Mouse (Mus musculus) megakaryocyte, embryonic 14.5 days (primary cell): ENCODE data around the gene 1700013G24Rik. TPM values are rescaled to one million over a fixed set of nuclear protein-coding genes. Genes with fewer than 3 reads are reported as not detected.

ENCODE experiments used
- H3K27me3 ChIP-seq: replicated peaks from 2 replicates; pipeline ENCODE3; 2012; ENCODE audit warnings: inconsistent platforms
- H3K36me3 ChIP-seq: replicated peaks from 2 replicates; pipeline ENCODE3; 2012; ENCODE audit warnings: low read length, inconsistent platforms, mixed read lengths
- H3K4me1 ChIP-seq: 2 replicates; pipeline ENCODE4 v1.6.1; 2012; ENCODE audit warnings: inconsistent platforms
- H3K4me3 ChIP-seq: replicated peaks from 2 replicates; pipeline ENCODE3; 2012; ENCODE audit warnings: moderate library complexity, mild to moderate bottlenecking, inconsistent platforms
- H3K9me3 ChIP-seq: 2 replicates; pipeline ENCODE4 v1.6.1; 2012; ENCODE audit warnings: inconsistent platforms
- FLI1 ChIP-seq: IDR thresholded peaks from 2 replicates; pipeline ENCODE4 v1.6.1; 2012; ENCODE audit warnings: low read length, inconsistent platforms, mixed read lengths
- GATA1 ChIP-seq: IDR thresholded peaks from 3 replicates; pipeline ENCODE4 v1.6.1; 2012; ENCODE audit warnings: mixed read lengths, low read length, inconsistent platforms, borderline replicate concordance
- polyA plus RNA-seq: library from polyadenylated mRNA; stranded (reverse); fragments of >175 nt; gene quantifications from 2 replicates; pipeline ENCODE4 v1.2.3, GENCODE M21; 2012; ENCODE audit warnings: low replicate concordance; ENCODE audit not compliant: insufficient read depth

The 1700013G24Rik gene
- polyA plus RNA-seq, 1 experiment, result not detected

DNA sequence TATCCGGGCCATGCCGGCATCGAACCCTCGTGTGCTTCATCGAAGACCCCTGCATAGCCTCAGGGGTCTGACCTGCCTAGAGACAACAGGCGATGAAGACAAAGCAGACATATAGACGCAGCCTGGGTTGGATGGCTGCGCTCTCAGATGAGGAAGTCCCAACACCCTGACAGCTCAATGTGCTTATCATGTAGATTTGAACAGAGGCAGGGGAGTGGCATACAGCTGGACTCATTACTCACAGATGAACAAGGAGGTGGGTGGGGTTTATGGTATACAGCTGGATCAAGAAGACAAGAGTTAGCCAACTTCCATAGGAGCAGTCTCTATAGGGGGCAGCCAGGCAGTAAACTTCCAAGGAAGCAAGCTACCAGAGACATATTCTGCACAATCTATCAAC, 14.2 kb upstream of the 1700013G24Rik start:
- peaks cover 6% of the 10 kb centered on the region for H3K9me3 ChIP-seq
- peaks cover 9% of the 10 kb centered on the region; the same call in 1 of the 2 replicates for H3K4me1 ChIP-seq
- no peak overlapping the region for H3K4me3 ChIP-seq
- H3K27me3 ChIP-seq, result peaks cover 18% of the 10 kb centered on the region
- H3K36me3 ChIP-seq, result no peaks in the 10 kb centered on the region
- TF ChIP-seq FLI1, result no peak

DNA sequence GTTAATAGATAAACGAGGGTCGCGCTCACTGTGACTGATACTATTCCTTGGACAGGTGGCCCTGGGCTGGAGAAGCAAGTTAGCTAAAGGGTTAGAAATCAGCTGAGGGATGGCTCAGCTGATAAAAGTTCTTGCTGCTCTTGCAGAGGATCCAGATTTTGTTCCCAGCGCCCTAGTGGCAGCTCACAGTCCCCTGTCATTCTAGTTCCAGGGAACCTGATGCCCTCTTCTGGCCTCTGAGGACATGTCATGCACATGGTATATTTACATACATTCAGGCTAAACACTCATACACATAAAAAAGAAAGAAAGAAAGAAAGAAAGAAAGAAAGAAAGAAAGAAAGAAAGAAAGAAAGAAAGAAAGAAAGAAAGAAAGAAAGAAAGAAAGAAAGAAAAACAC, 11.8 kb upstream of the 1700013G24Rik start:
- Histone ChIP-seq H3K4me1 (peaks cover 10% of the 10 kb centered on the region; the same call in 1 of the 2 replicates), H3K9me3 (peaks cover 6% of the 10 kb centered on the region), H3K36me3 (no peaks in the 10 kb centered on the region), H3K27me3 (peaks cover 21% of the 10 kb centered on the region), H3K4me3 (no peak overlapping the region)
- TF ChIP-seq GATA1, result no peak
- no peak for TF ChIP-seq FLI1

DNA sequence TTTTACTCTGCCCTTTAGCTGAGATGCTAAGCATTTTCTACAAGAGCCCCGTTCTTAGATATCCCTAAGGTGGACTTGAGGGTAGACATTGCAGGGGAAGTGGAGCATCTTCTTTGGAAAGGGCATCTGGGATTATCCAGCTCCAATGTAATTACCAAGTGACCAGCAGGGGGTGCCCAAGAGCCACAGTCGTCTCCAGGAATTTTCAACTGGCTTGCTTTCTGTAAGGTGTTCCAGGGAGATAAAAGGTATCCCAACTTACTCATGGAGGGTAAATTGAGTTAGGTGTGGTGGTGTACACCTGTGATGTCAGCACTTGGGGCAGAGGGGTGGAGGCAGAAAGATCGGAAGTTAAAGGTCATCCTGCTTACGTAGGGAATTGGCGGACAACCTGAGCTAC, 9.5 kb upstream of the 1700013G24Rik start:
- H3K4me3 ChIP-seq, result no peak overlapping the region
- H3K36me3 ChIP-seq, result no peaks in the 10 kb centered on the region
- H3K4me1 ChIP-seq, result peaks cover 21% of the 10 kb centered on the region
- TF ChIP-seq FLI1 (no peak), GATA1 (no peak)
- H3K27me3 ChIP-seq, result peaks cover 25% of the 10 kb centered on the region
- H3K9me3 ChIP-seq, result peaks cover 6% of the 10 kb centered on the region

DNA sequence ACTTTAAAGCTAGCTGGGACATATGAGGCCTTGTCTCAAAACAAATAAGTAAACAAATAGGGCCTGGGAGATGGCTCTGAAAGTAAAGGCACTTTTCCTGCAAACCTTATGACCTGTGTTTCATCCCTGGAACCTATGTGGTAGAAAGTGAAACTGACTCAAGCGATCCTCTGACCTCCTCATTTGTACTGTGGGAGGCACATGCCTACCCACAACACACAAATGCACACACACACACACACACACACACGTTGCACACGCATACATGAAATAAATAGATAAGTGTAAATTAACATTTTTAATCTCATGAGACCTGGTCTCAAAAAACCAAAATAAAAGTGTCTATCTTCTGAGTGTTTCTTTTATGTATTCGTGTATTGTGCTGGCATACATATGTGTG, 7.2 kb upstream of the 1700013G24Rik start:
- Histone ChIP-seq H3K4me1 (peaks cover 25% of the 10 kb centered on the region), H3K4me3 (no peak overlapping the region), H3K36me3 (no peaks in the 10 kb centered on the region), H3K27me3 (peaks cover 34% of the 10 kb centered on the region), H3K9me3 (peaks cover 5% of the 10 kb centered on the region)
- TF ChIP-seq FLI1 (no peak), GATA1 (no peak)

DNA sequence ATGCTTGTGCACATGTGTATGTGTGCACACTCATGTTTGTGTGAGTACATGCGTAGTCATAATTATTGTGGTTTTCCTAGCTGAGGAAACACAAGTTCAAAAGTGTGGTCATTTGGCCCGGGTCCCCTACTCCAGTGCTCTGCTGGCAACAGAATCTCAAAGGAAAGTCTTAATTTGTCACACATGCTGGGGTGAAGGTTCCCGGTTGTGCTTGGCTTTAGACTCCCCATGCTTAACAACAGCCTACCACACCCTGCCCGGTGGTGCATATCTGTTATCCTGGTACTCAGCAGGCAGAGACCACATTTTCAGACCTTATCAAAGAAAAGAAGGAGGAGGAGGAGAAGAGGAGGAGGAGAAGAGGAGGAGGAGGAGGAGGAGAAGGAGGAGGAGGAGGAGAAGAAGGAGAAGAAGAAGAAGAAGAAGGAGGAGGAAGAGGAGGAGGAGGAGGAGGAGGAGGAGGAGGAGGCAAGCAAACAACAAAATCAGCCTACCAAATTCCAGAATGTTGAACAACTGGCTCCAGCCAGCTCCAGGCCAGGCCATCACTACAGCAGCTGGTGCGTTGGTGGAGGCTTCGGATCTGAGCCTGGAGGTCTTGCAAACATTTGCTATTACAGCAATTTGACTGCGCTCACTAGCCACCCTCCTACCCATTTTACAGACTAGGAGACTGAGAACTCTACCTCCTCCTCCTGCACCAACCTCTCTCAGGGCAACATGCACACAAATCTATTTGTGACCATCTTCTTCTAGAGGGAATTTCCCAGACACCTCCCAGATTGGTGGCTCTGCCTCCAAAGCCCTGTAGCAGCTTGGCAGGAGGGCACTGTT, 5.5 kb upstream of the 1700013G24Rik start:
- TF ChIP-seq FLI1 (no peak), GATA1 (no peak)
- peaks cover 39% of the 10 kb centered on the region for H3K27me3 ChIP-seq
- no peak overlapping the region for H3K4me3 ChIP-seq
- H3K4me1 ChIP-seq, result peaks cover 25% of the 10 kb centered on the region
- no peaks in the 10 kb centered on the region for H3K9me3 ChIP-seq
- no peaks in the 10 kb centered on the region for H3K36me3 ChIP-seq

DNA sequence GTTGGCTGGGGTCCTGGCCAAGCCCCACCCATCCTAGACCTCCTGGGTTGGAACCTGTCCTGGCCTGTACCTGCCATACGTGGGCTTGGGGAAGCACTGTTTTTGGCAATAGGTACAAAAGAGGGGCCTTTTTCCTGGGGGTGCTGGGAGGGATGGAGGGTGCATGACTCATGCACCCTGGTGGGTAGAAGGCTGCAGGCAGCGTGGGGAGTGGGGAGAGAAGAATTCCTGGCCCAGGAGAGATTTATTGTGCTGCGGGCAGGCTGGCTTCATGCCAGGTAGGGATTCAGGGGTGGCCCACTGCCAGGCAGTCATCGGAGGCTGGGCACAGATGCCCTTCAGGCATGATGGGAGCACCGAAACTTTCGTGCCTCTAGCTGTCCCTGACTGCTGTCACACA, 4.9 kb upstream of the 1700013G24Rik start:
- Histone ChIP-seq H3K36me3 (no peaks in the 10 kb centered on the region), H3K4me3 (no peak overlapping the region), H3K9me3 (no peaks in the 10 kb centered on the region), H3K27me3 (peaks cover 45% of the 10 kb centered on the region), H3K4me1 (peaks cover 25% of the 10 kb centered on the region)
- TF ChIP-seq GATA1 (no peak), FLI1 (no peak)

DNA sequence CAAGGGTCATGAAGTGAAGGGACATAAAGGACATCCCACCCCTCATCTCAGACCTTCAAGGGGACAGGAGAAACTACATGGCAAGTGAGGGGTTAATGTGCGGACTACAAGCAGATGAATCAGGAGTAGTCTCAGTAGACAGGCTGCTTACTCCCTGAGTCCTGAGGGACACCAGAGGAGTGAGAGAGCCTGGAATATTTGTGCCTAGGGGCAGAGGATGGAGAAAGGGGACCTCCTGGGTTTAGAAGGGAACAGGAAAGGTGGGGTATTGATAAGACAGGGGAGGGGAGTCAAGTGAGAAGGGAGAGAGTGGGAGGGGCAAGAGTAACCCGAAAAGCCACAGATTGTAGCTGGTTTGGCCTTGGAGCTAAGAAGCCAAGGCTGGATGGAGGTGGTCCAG, 4.4 kb upstream of the 1700013G24Rik start:
- no peak for TF ChIP-seq GATA1
- Histone ChIP-seq H3K36me3 (no peaks in the 10 kb centered on the region), H3K9me3 (no peaks in the 10 kb centered on the region), H3K4me3 (no peak overlapping the region), H3K27me3 (peaks cover 48% of the 10 kb centered on the region), H3K4me1 (peaks cover 25% of the 10 kb centered on the region)

DNA sequence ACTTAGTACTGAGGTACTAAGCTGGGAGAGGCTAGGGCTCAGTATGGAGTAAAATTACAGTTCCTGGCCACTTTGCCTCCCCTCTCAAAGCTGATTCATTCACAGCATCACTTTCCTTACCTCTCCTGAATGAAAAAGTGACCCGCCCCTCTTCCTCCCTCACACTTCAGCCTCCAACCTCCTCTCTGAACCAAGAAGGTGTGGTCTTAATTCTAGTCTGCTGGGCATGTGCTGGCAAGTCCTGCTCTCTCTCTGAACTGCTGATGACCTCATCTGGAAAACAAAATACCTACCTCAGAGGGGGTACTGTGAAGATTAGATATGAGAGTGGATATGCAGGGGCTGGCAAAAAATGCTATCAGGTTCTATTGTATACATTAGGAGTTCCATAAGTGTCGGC, 4.0 kb upstream of the 1700013G24Rik start:
- Histone ChIP-seq H3K9me3 (no peaks in the 10 kb centered on the region), H3K4me3 (no peak overlapping the region), H3K27me3 (peaks cover 53% of the 10 kb centered on the region), H3K36me3 (no peaks in the 10 kb centered on the region), H3K4me1 (peaks cover 21% of the 10 kb centered on the region)
- TF ChIP-seq FLI1, result no peak
- no peak for TF ChIP-seq GATA1

DNA sequence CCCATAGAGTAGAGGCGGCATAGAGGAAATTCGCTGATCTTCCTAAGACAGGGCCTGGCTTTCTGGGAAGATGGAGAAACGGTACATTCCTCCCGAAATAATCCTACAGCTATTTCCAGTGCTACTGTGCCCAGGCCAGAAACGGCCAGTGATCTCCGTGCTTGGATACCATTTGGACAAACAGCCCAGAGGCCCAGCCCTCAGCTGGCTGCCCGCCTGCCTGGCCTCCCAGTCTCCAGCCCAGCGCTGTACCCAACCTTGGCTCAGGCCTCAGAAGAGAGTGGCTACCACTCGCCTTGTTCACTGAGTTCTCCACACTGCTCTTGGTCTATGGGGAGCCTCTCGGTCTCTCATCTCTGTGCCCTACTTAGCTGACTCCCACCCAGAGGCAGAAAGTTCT, 3.4 kb upstream of the 1700013G24Rik start:
- Histone ChIP-seq H3K4me1 (peaks cover 21% of the 10 kb centered on the region), H3K9me3 (no peaks in the 10 kb centered on the region), H3K36me3 (no peaks in the 10 kb centered on the region), H3K4me3 (no peak overlapping the region), H3K27me3 (peaks cover 55% of the 10 kb centered on the region)
- TF ChIP-seq FLI1 (no peak), GATA1 (no peak)

DNA sequence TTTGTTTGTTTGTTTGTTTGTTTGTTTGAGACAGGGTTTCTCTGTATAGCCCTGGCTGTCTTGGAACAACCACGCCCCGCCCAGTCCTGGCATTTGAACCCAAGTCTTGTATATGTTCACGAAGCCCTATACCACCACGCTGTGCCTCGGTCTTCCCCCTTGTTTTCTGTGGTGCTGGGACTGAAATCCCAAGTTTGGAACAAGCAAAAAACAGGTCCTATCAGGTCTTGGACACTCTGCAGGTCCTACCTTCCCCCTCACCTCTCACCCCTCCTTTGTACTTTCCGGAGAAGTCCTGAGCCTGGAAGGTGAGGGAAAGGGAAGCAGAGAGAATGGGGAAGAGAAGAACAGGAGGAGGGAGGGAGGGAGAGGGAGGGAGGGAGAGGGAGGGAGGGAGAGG, 894 bp upstream of the 1700013G24Rik start:
- peaks cover 58% of the 10 kb centered on the region for H3K27me3 ChIP-seq
- peaks cover 27% of the 10 kb centered on the region for H3K4me1 ChIP-seq
- no peak for TF ChIP-seq FLI1
- no peak for TF ChIP-seq GATA1
- no peaks in the 10 kb centered on the region for H3K36me3 ChIP-seq
- no peaks in the 10 kb centered on the region for H3K9me3 ChIP-seq
- no peak overlapping the region for H3K4me3 ChIP-seq
